Comparison of ENCODE assay signal across 8 mouse cellular contexts in the genomic region with DNA sequence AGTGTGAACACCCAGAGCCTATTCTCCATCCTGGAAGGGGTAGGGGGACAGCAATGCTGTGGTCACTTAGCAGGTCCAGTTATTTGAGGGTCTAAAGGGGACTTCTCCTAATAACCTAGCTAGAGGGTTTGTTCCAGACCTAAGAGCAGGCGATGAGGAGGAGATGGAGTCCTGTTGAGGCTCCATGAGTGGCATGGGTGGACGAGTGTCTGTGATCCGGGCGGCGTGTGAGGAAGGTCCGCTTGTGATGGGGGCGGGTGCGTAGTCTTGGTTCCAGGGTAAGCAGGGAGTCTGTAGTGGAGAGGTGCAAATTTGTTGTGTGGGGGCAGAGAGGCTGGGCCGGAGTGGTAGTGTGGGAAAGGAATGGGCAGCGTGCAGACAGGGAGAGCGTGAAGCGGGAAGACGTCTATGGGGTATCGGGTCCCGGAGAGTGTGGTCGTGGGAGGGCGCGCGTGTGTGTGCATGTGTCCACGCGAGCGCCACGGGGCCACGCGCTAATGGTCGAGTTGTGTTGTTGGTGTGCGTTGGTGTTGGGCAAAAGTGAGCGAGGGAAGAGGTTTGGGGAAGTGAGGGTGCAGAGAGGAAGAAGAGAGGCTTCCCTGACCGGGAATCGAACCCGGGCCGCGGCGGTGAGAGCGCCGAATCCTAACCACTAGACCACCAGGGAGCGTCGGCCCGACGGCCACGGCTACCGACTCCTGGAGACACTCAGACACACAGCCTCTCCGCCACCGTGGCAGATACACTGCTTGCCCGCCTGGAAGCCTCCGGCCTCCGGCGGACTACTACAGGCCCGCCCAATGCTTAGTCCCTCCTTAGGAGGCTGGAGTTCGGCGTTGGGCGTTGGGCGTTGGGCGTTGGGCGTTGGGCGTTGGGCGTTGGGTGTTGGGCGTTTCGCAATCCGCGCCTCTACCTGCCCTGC. TPM values are rescaled to one million over a fixed set of nuclear protein-coding genes. Genes with fewer than 3 reads are reported as not detected.
DNase-seq lines count a peak whose midpoint lies in the region; ATAC-seq and TF ChIP-seq lines count a peak whose summit lies in the region.
"Not testable (repeated sequence)": the region's sequence is repeated elsewhere in the genome, so short reads cannot be mapped to it uniquely, and the experiment has no call there.

No protein-coding gene starts in this region.

- H3K4me1 ChIP-seq in heart, adult 2 months (ENCODE audit: control insufficient read depth, insufficient read depth, low read length); intestine, postnatal 0 days (replicated peaks; ENCODE audit: control insufficient read depth, insufficient read depth, low read length): not testable (repeated sequence)

- not testable (repeated sequence) for H3K36me3 ChIP-seq in heart, adult 2 months (ENCODE audit: control insufficient read depth, insufficient read depth, low read length); intestine, postnatal 0 days (ENCODE audit: control insufficient read depth, insufficient read depth)

- intact Hi-C loops in heart, adult 2 months (cut with DNase I), result loop anchor here (2.0 kb wide), 1 partner anchor 19 kb away; no protein-coding TSS in a partner anchor
- intact Hi-C loops in left cerebral cortex, postnatal 4 days (cut with DNase I), result not testable (repeated sequence)

- not testable (repeated sequence) for TF ChIP-seq CTCF in heart, adult 2 months (IDR thresholded peaks at IDR 0.05)
- TF ChIP-seq CTCF in intestine, postnatal 0 days (IDR thresholded peaks at IDR 0.05; ENCODE audit: low read depth), result 0 out of 2 replicates have a peak, but pooled peaks have one; percentile 3

- peak overlapping the region; percentile 47 for H3K4me3 ChIP-seq in heart, adult 2 months
- H3K4me3 ChIP-seq in intestine, postnatal 0 days (ENCODE audit: low read depth, low read length), result peak overlapping the region; percentile 54

- not testable (repeated sequence) for TF ChIP-seq POLR2A in heart, adult 2 months (IDR thresholded peaks at IDR 0.05; ENCODE audit: insufficient read depth, low read depth, low read length)

- not testable (repeated sequence) for H3K9ac ChIP-seq in heart, adult 2 months (ENCODE audit: low read depth, low read length); intestine, postnatal 0 days (ENCODE audit: low read depth, low read length)

- H3K27ac ChIP-seq in heart, adult 2 months; intestine, postnatal 0 days (ENCODE audit: low read depth, low read length): not testable (repeated sequence)

- TF ChIP-seq EP300 in heart, adult 2 months (IDR thresholded peaks at IDR 0.05; ENCODE audit: insufficient read depth, low read depth, low read length), result not testable (repeated sequence)

- H3K9me3 ChIP-seq in intestine, postnatal 0 days (ENCODE audit: control insufficient read depth), result not testable (repeated sequence)

- not testable (repeated sequence) for H3K27me3 ChIP-seq in heart, adult 2 months (ENCODE audit: control insufficient read depth, insufficient read depth, low read length)
- peaks cover 16% of the 10 kb centered on the region for H3K27me3 ChIP-seq in intestine, postnatal 0 days (replicated peaks; ENCODE audit: control insufficient read depth, insufficient read depth, low read length)

- peak; percentile 60 for ATAC-seq in erythroblast, adult 5-6 weeks (replicated peaks; ENCODE audit: low FRiP score, poor library complexity, severe bottlenecking)
- ATAC-seq in intestine, postnatal 0 days, result peak; percentile 79
- ATAC-seq in megakaryocyte-erythroid progenitor cell, adult 5-6 weeks (replicated peaks; ENCODE audit: low FRiP score, low TSS enrichment, poor library complexity, severe bottlenecking), result peak; percentile 45

- not testable (repeated sequence) for H3K79me2 ChIP-seq in heart, adult 2 months (replicated peaks; ENCODE audit: control insufficient read depth, insufficient read depth, low read length)

- peak overlapping the region; percentile 82 for H3K4me2 ChIP-seq in intestine, postnatal 0 days (replicated peaks; ENCODE audit: low read depth)

- DNase-seq in adrenal gland, adult 2 months, result peak; percentile 74
- DNase-seq in heart, adult 2 months, result peak; percentile 54 to 68
- peak; percentile 21 for DNase-seq in left cerebral cortex, postnatal 4 days
- peak; percentile 62 to 75 for DNase-seq in right cerebral cortex, adult 2 months (ENCODE audit: low spot score in 2 of 2)
- peak; percentile 60 for DNase-seq in thymus, postnatal 4 days

- 10% methylated on average over 40 of the region's 61 CpGs for WGBS in heart, adult 2 months
- 10% methylated on average over 37 of the region's 61 CpGs for WGBS in intestine, postnatal 0 days

RNA-seq across cellular contexts. Expression of gene Fcgr3, which starts 0.9 kb away (rescaled TPM):
- total RNA-seq in adrenal gland, adult 2 months (2021), result 10 to 100 TPM; 16.4 to 17.7 TPM
- polyA plus RNA-seq in adrenal gland, adult 2 months (2012; rRNA removed), result 5.4 and 5.5 TPM in 2 replicates
- total RNA-seq in erythroblast, adult 5-6 weeks (2015; ENCODE audit: low replicate concordance), result 100 and 146 TPM in 2 replicates
- total RNA-seq in erythroblast, adult 5-6 weeks (2017; ENCODE audit: low replicate concordance), result 78.3 and 110 TPM in 2 replicates
- 10 to 100 TPM; 12.1 to 12.7 TPM for total RNA-seq in heart, adult 2 months (2021)
- polyA plus RNA-seq in heart, adult 2 months (2012; rRNA removed), result 11.5 and 12.6 TPM in 2 replicates
- polyA plus RNA-seq in intestine, postnatal 0 days (2015; fragmentation: Nextera tagmentation; extraction: Ambion mirVana), result 13.9 and 15.8 TPM in 2 replicates
- 1 to 10 TPM; 6.7 to 7.0 TPM for total RNA-seq in left cerebral cortex, postnatal 4 days (2021)
- total RNA-seq in megakaryocyte-erythroid progenitor cell, adult 5-6 weeks (2014; fragmentation: Nextera tagmentation), result 1.4 and 6.3 TPM in 2 replicates
- total RNA-seq in megakaryocyte-erythroid progenitor cell, adult 5-6 weeks (2017), result 1.9 and 2.2 TPM in 2 replicates

RNA-seq across cellular contexts. Expression of gene Fcgr4, which starts 45.1 kb away (rescaled TPM):
- 1 to 10 TPM; 5.1 to 6.9 TPM for total RNA-seq in adrenal gland, adult 2 months (2021)
- 1.6 and 2.0 TPM in 2 replicates for polyA plus RNA-seq in adrenal gland, adult 2 months (2012; rRNA removed)
- total RNA-seq in erythroblast, adult 5-6 weeks (2015; ENCODE audit: low replicate concordance), result 15.3 and 27.5 TPM in 2 replicates
- 9.3 and 10.6 TPM in 2 replicates for total RNA-seq in erythroblast, adult 5-6 weeks (2017; ENCODE audit: low replicate concordance)
- total RNA-seq in heart, adult 2 months (2021), result 1 to 10 TPM in 1 of 2 experiments, under 1 TPM in 1; 0.70 to 1.2 TPM
- 0.79 and 1.4 TPM in 2 replicates for polyA plus RNA-seq in heart, adult 2 months (2012; rRNA removed)
- polyA plus RNA-seq in intestine, postnatal 0 days (2015; fragmentation: Nextera tagmentation; extraction: Ambion mirVana), result 2.7 and 3.7 TPM in 2 replicates
- total RNA-seq in left cerebral cortex, postnatal 4 days (2021), result not detected
- total RNA-seq in megakaryocyte-erythroid progenitor cell, adult 5-6 weeks (2014; fragmentation: Nextera tagmentation), result 0.40 TPM in 1 of 2 replicates, not detected in the other
- not detected in 2 replicates for total RNA-seq in megakaryocyte-erythroid progenitor cell, adult 5-6 weeks (2017)

RNA-seq across cellular contexts. Expression of gene Cfap126, which starts 49.9 kb away (rescaled TPM):
- total RNA-seq in adrenal gland, adult 2 months (2021), result 1 to 10 TPM; 2.7 to 3.1 TPM
- polyA plus RNA-seq in adrenal gland, adult 2 months (2012; rRNA removed), result 2.2 and 3.1 TPM in 2 replicates
- not detected in 2 replicates for total RNA-seq in erythroblast, adult 5-6 weeks (2015; ENCODE audit: low replicate concordance)
- total RNA-seq in erythroblast, adult 5-6 weeks (2017; ENCODE audit: low replicate concordance), result not detected in 2 replicates
- under 1 TPM; 0.89 to 0.98 TPM for total RNA-seq in heart, adult 2 months (2021)
- polyA plus RNA-seq in heart, adult 2 months (2012; rRNA removed), result 2.1 and 6.3 TPM in 2 replicates
- 1.9 and 2.9 TPM in 2 replicates for polyA plus RNA-seq in intestine, postnatal 0 days (2015; fragmentation: Nextera tagmentation; extraction: Ambion mirVana)
- total RNA-seq in left cerebral cortex, postnatal 4 days (2021), result 1 to 10 TPM in 1 of 2 experiments, under 1 TPM in 1; 0.91 to 1.6 TPM
- 12.6 and 18.9 TPM in 2 replicates for total RNA-seq in megakaryocyte-erythroid progenitor cell, adult 5-6 weeks (2014; fragmentation: Nextera tagmentation)
- 4.3 and 11.8 TPM in 2 replicates for total RNA-seq in megakaryocyte-erythroid progenitor cell, adult 5-6 weeks (2017)

Comparison
In these comparisons a context has a peak if more than half of its experiments do, and no peak if none do; other contexts are left out.
1. DNase-seq: peak in every context shown above with its lines; median percentile 74 in adrenal gland, adult 2 months; 68 in right cerebral cortex, adult 2 months; 61 in heart, adult 2 months; 60 in thymus, postnatal 4 days; 21 in left cerebral cortex, postnatal 4 days.
2. RNA of gene Fcgr3, which starts 0.9 kb away (total RNA-seq): 78.3 to 146 TPM in erythroblast, adult 5-6 weeks; 16.4 to 17.7 TPM in adrenal gland, adult 2 months, 12.1 to 12.7 TPM in heart, adult 2 months, 6.7 to 7.0 TPM in left cerebral cortex, postnatal 4 days and 1.4 to 6.3 TPM in megakaryocyte-erythroid progenitor cell, adult 5-6 weeks; every median in the first group is over 4 times any median in the second.
3. Peak in every context shown above with its lines, with median percentiles within 50 percentile points of each other: ATAC-seq.